Mouse (Mus musculus) ES-Bruce4 (cell line): ENCODE results near the gene Spock1.

Experiments
- CTCF ChIP-seq: IDR thresholded peaks from one replicate; pipeline ENCODE4 v1.8.1; 2011; ENCODE audit warnings: low read depth, low read length
- EP300 ChIP-seq: IDR thresholded peaks from 2 replicates; pipeline ENCODE4 v1.6.1; 2011; ENCODE audit warnings: low read depth, low read length; ENCODE audit not compliant: insufficient read depth
- POLR2A ChIP-seq: IDR thresholded peaks from one replicate; pipeline ENCODE4 v1.8.1; 2011; ENCODE audit warnings: low read length; ENCODE audit not compliant: insufficient read depth

DNA sequence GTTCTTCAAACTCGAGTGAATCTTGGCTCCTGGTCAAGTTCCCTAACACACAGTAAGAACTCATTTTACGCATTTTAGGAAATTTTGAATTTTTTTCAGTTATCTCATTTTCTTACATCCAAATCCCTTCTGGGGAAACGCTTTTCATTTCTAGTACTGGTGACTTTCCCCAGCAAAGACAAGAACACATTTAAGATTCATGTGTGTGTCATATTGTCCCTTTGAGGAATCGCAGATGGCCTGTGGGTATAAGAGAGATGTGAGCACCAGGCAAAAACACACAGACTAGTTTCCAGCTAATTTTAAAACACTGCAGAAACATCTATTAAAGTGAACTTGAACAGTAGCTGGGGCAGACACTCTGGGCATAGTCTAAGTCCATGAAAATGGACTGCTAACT is 38.1 kb downstream of the Spock1 start:
- no peak for TF ChIP-seq POLR2A
- TF ChIP-seq EP300, result no peak
- no peak for TF ChIP-seq CTCF
